ENCODE assay signal across 11 mouse cellular contexts in genomic region chr2:6363126-6363525, GRCm38 (mm10). TPM values are rescaled to one million over a fixed set of nuclear protein-coding genes. Genes with fewer than 3 reads are reported as not detected.
DNase-seq lines count a peak whose midpoint lies in the region; ATAC-seq and TF ChIP-seq lines count a peak whose summit lies in the region.
"Had no signal": no experiment of that assay in that cellular context is flagged by ENCODE, and none has a peak within 500 bp of the region (broad histone marks: within the 10 kb centered on the region; RNA-seq: fewer than 3 reads in every experiment).

No protein-coding gene starts in this region.

- DNase-seq in heart, postnatal 10 days, result no peak
- DNase-seq in lung, postnatal 0 days (ENCODE audit: low spot score), result no peak
- DNase-seq in lung, postnatal 36 days, result no peak
- DNase-seq in induced T-regulatory cell, adult 2 months (ENCODE audit: low read depth), result peak; percentile 28
- peak; percentile 82 for DNase-seq in splenic B cell, adult 2 months (ENCODE audit: low read depth, low spot score)
- DNase-seq in adrenal gland, adult 2 months, result no peak
- DNase-seq in spleen, adult 12 weeks (ENCODE audit: low spot score), result no peak
- DNase-seq: heart, adult 11 months; kidney, adult 2 months had no signal

- H3K9me3 ChIP-seq in heart, embryonic 11.5 days (replicated peaks; ENCODE audit: control insufficient read depth, low read length), result no peaks in the 10 kb centered on the region
- H3K9me3 ChIP-seq in lung, postnatal 0 days (ENCODE audit: low read length), result no peaks in the 10 kb centered on the region

- H3K4me3 ChIP-seq in heart, embryonic 11.5 days (ENCODE audit: low read depth, low read length), result no peak overlapping the region
- H3K4me3 ChIP-seq in lung, postnatal 0 days (ENCODE audit: low read depth, low read length), result no peak overlapping the region

- H3K27me3 ChIP-seq in heart, embryonic 11.5 days (ENCODE audit: control insufficient read depth, insufficient read depth, low read length), result no peaks in the 10 kb centered on the region
- no peaks in the 10 kb centered on the region for H3K27me3 ChIP-seq in lung, postnatal 0 days (replicated peaks; ENCODE audit: insufficient read depth, low read length)
- no peaks in the 10 kb centered on the region for H3K27me3 ChIP-seq in splenic B cell, adult 2 months (ENCODE audit: control insufficient read depth, insufficient read depth, low read length, poor library complexity, severe bottlenecking)

- 59% methylated on average over 13 of the region's 13 CpGs for WGBS in heart, embryonic 11.5 days (ENCODE audit: insufficient replicate concordance)
- WGBS in lung, postnatal 0 days, result 41% methylated on average over 13 of the region's 13 CpGs

- H3K9ac ChIP-seq in heart, embryonic 11.5 days (ENCODE audit: low read depth, low read length), result 0 out of 2 replicates have a peak overlapping the region, but pooled peaks have one; percentile 34
- H3K9ac ChIP-seq in lung, postnatal 0 days (replicated peaks; ENCODE audit: low read depth), result no peak overlapping the region

- intact Hi-C loops in heart, postnatal 10 days (cut with DNase I), result no loop called here

- no peaks in the 10 kb centered on the region for H3K36me3 ChIP-seq in heart, embryonic 11.5 days (ENCODE audit: control insufficient read depth, insufficient read depth, low read length)
- H3K36me3 ChIP-seq in lung, postnatal 0 days (ENCODE audit: insufficient read depth, low read length), result no peaks in the 10 kb centered on the region
- no peaks in the 10 kb centered on the region for H3K36me3 ChIP-seq in splenic B cell, adult 2 months (ENCODE audit: control insufficient read depth, insufficient read depth, low read length, poor library complexity, severe bottlenecking)

- no peak for ATAC-seq in heart, embryonic 11.5 days (replicated peaks; ENCODE audit: insufficient number of reproducible peaks, low FRiP score, low TSS enrichment)
- ATAC-seq in lung, postnatal 0 days, result peak; percentile 32; the same call in 1 of the 2 replicates
- ATAC-seq: forebrain, embryonic 14.5 days had no signal

- H3K4me2 ChIP-seq in heart, embryonic 11.5 days, result no peak overlapping the region
- H3K4me2 ChIP-seq in lung, postnatal 0 days (replicated peaks; ENCODE audit: low read depth, low read length), result no peak overlapping the region

- TF ChIP-seq EP300 in lung, postnatal 0 days (IDR thresholded peaks at IDR 0.05), result no peak

- H3K4me1 ChIP-seq in heart, embryonic 11.5 days (ENCODE audit: control insufficient read depth, insufficient read depth, low read length), result peaks cover 27% of the 10 kb centered on the region
- peaks cover 3% of the 10 kb centered on the region for H3K4me1 ChIP-seq in lung, postnatal 0 days (ENCODE audit: insufficient read depth, low read depth, low read length)

- H3K27ac ChIP-seq in heart, embryonic 11.5 days (ENCODE audit: low read depth, low read length), result no peak overlapping the region
- H3K27ac ChIP-seq in lung, postnatal 0 days (ENCODE audit: low read length), result no peak overlapping the region

- TF ChIP-seq CTCF in lung, postnatal 0 days (IDR thresholded peaks at IDR 0.05), result peak; percentile 35

RNA-seq across cellular contexts. Expression of gene Usp6nl, which starts 40.7 kb away (rescaled TPM):
- polyA plus RNA-seq in heart, embryonic 11.5 days (2014; fragmentation: Nextera tagmentation; extraction: Ambion mirVana), result 7.5 and 8.1 TPM in 2 replicates
- total RNA-seq in heart, postnatal 10 days (2021), result 10 to 100 TPM; 13.6 to 14.6 TPM
- 9.5 and 11.0 TPM in 2 replicates for polyA plus RNA-seq in lung, postnatal 0 days (2015; fragmentation: Nextera tagmentation; extraction: Ambion mirVana)
- total RNA-seq in adrenal gland, adult 2 months (2021), result 10 to 100 TPM; 35.9 to 42.0 TPM
- polyA plus RNA-seq in adrenal gland, adult 2 months (2012; rRNA removed), result 3.3 and 5.9 TPM in 2 replicates

Comparison
In these comparisons a context has a peak if more than half of its experiments do, and no peak if none do; other contexts are left out.
1. DNase-seq: peak in induced T-regulatory cell, adult 2 months (single experiment) and splenic B cell, adult 2 months (single experiment); none in heart, postnatal 10 days (0 of 2), lung, postnatal 0 days (single experiment), lung, postnatal 36 days (single experiment), adrenal gland, adult 2 months (single experiment) and spleen, adult 12 weeks (single experiment).